Mouse (Mus musculus): Measurements from ENCODE around the gene Gm4846.
"Not testable (repeated sequence)": the region's sequence is repeated elsewhere in the genome, so short reads cannot be mapped to it uniquely, and the experiment has no call there.

Gm4846 gene

GRCm38 (mm10) chr1:166497488-166497887 lies at the start of gene Gm4846:
Gene Gm4846, minus strand, starts transcription at chr1:166497588.
- not testable (repeated sequence) for DNase-seq (ENCODE audit: low read depth, low spot score)

GRCm38 (mm10) chr1:166531521-166531920 lies 34.1 kb upstream of the Gm4846 start:
- DNase-seq (ENCODE audit: low read depth, low spot score), result not testable (repeated sequence)

GRCm38 (mm10) chr1:166524709-166525108 lies 27.3 kb upstream of the Gm4846 start:
- DNase-seq (ENCODE audit: low read depth, low spot score), result not testable (repeated sequence)

- not testable (repeated sequence) for DNase-seq (ENCODE audit: low read depth, low spot score)
These were observed 22.2 kb upstream of the Gm4846 start for GRCm38 (mm10) chr1:166519626-166520025.

- no peak for DNase-seq (ENCODE audit: low read depth, low spot score)
These were observed 19.2 kb upstream of the Gm4846 start for GRCm38 (mm10) chr1:166516556-166516955.

GRCm38 (mm10) chr1:166504206-166504605 lies 6.8 kb upstream of the Gm4846 start:
- DNase-seq (ENCODE audit: low read depth, low spot score), result not testable (repeated sequence)

GRCm38 (mm10) chr1:166479503-166479902 lies 17.9 kb downstream of the Gm4846 start:
- no peak for DNase-seq (ENCODE audit: low read depth, low spot score)

GRCm38 (mm10) chr1:166467172-166467571 lies 30.2 kb downstream of the Gm4846 start:
- DNase-seq (ENCODE audit: low read depth, low spot score), result no peak

- DNase-seq (ENCODE audit: low read depth, low spot score), result peak; percentile 40
These were observed 34.8 kb downstream of the Gm4846 start for GRCm38 (mm10) chr1:166462544-166462943.

- no peak for DNase-seq (ENCODE audit: low read depth, low spot score)
These were observed 55.4 kb downstream of the Gm4846 start for GRCm38 (mm10) chr1:166441992-166442391.

GRCm38 (mm10) chr1:166439426-166439825 lies 58.0 kb downstream of the Gm4846 start:
- no peak for DNase-seq (ENCODE audit: low read depth, low spot score)
